ENCODE assay signal across 10 mouse cellular contexts in genomic region chr4:56990215-56990584, GRCm38 (mm10). TPM values are rescaled to one million over a fixed set of nuclear protein-coding genes. Genes with fewer than 3 reads are reported as not detected.
DNase-seq lines count a peak whose midpoint lies in the region; ATAC-seq lines count a peak whose summit lies in the region.
"Had no signal": no experiment of that assay in that cellular context is flagged by ENCODE, and none has a peak within 500 bp of the region (broad histone marks: within the 10 kb centered on the region; RNA-seq: fewer than 3 reads in every experiment).

Gene Frrs1l (minus strand): TSS chr4:56990391.

- H3K36me3 ChIP-seq in kidney, embryonic 16.5 days (ENCODE audit: insufficient read depth, low read length): no peaks in the 10 kb centered on the region
- no peaks in the 10 kb centered on the region for H3K36me3 ChIP-seq in forebrain, embryonic 15.5 days
- no peaks in the 10 kb centered on the region for H3K36me3 ChIP-seq in midbrain, embryonic 16.5 days (ENCODE audit: control insufficient read depth, insufficient read depth, low read length)

- no peak for DNase-seq in kidney, adult 8-10 months
- DNase-seq in left cerebral cortex, adult 11 months (ENCODE audit: low spot score): peak; percentile 34
- no peak for DNase-seq in lung, postnatal 4 days

- WGBS in kidney, embryonic 16.5 days: under 1% methylated on average over 37 of the region's 44 CpGs
- WGBS in forebrain, embryonic 15.5 days: 1% methylated on average over 39 of the region's 44 CpGs
- WGBS in midbrain, embryonic 16.5 days: under 1% methylated on average over 43 of the region's 44 CpGs

- H3K4me2 ChIP-seq in kidney, embryonic 16.5 days (replicated peaks; ENCODE audit: low read depth, low read length): peak within 1 kb of the TSS; percentile 100
- H3K4me2 ChIP-seq in forebrain, embryonic 15.5 days (replicated peaks): peak within 1 kb of the TSS; percentile 73
- H3K4me2 ChIP-seq in midbrain, embryonic 16.5 days (ENCODE audit: low read length): peak within 1 kb of the TSS; percentile 65

- H3K4me1 ChIP-seq in kidney, embryonic 16.5 days (ENCODE audit: insufficient read depth, low read length): 0 out of 2 replicates have a peak, but pooled peaks cover 6% of the 10 kb centered on the region
- no peaks in the 10 kb centered on the region for H3K4me1 ChIP-seq in brown adipose tissue, adult 24 weeks (ENCODE audit: control insufficient read depth, insufficient read depth, insufficient read length, low read length)
- H3K4me1 ChIP-seq in forebrain, embryonic 15.5 days: peaks cover 11% of the 10 kb centered on the region
- peaks cover 8% of the 10 kb centered on the region; the same call in 1 of the 2 replicates for H3K4me1 ChIP-seq in midbrain, embryonic 16.5 days (ENCODE audit: control insufficient read depth, insufficient read depth, low read length)

- H3K27ac ChIP-seq in kidney, embryonic 16.5 days (ENCODE audit: low read length): no peak within 1 kb of the TSS
- no peak within 1 kb of the TSS for H3K27ac ChIP-seq in brown adipose tissue, adult 24 weeks (replicated peaks; ENCODE audit: low read depth, low read length)
- peak within 1 kb of the TSS; percentile 88 for H3K27ac ChIP-seq in forebrain, embryonic 15.5 days (replicated peaks)
- H3K27ac ChIP-seq in midbrain, embryonic 16.5 days (ENCODE audit: low read length): peak within 1 kb of the TSS; percentile 84
- H3K27ac ChIP-seq: macrophage had no signal

- no peaks in the 10 kb centered on the region; the same call in 1 of the 2 replicates for H3K9me3 ChIP-seq in kidney, embryonic 16.5 days (ENCODE audit: low read length)
- H3K9me3 ChIP-seq in forebrain, embryonic 15.5 days: no peaks in the 10 kb centered on the region
- H3K9me3 ChIP-seq in midbrain, embryonic 16.5 days (replicated peaks; ENCODE audit: control insufficient read depth, low read length, poor library complexity, severe bottlenecking): no peaks in the 10 kb centered on the region

- ATAC-seq in kidney, embryonic 16.5 days (ENCODE audit: low FRiP score, low TSS enrichment): peak; percentile 35; the same call in 1 of the 2 replicates
- peak; percentile 94 for ATAC-seq in forebrain, embryonic 15.5 days (replicated peaks)
- peak; percentile 95 for ATAC-seq in midbrain, embryonic 16.5 days
- no peak for ATAC-seq in activated CD4-positive, CD25-positive, alpha-beta regulatory T cell, adult 4 months
- ATAC-seq: Patski had no signal

- peaks cover 36% of the 10 kb centered on the region for H3K27me3 ChIP-seq in kidney, embryonic 16.5 days (ENCODE audit: insufficient read depth, low read length)
- H3K27me3 ChIP-seq in forebrain, embryonic 15.5 days: no peaks in the 10 kb centered on the region; the same call in 1 of the 2 replicates
- no peaks in the 10 kb centered on the region for H3K27me3 ChIP-seq in midbrain, embryonic 16.5 days (ENCODE audit: control insufficient read depth, insufficient read depth, low read depth, low read length)

- H3K9ac ChIP-seq in kidney, embryonic 16.5 days (replicated peaks; ENCODE audit: low read length): peak within 1 kb of the TSS; percentile 68
- H3K9ac ChIP-seq in forebrain, embryonic 15.5 days (replicated peaks): peak within 1 kb of the TSS; percentile 80
- peak within 1 kb of the TSS; percentile 72 for H3K9ac ChIP-seq in midbrain, embryonic 16.5 days (ENCODE audit: low read depth, low read length)

- peak within 1 kb of the TSS; percentile 65 for H3K4me3 ChIP-seq in kidney, embryonic 16.5 days (ENCODE audit: low read length)
- H3K4me3 ChIP-seq in brown adipose tissue, adult 24 weeks (ENCODE audit: insufficient read depth, low read depth, low read length): peak within 1 kb of the TSS; percentile 45
- H3K4me3 ChIP-seq in forebrain, embryonic 15.5 days: peak within 1 kb of the TSS; percentile 68
- peak within 1 kb of the TSS; percentile 59 for H3K4me3 ChIP-seq in midbrain, embryonic 16.5 days (ENCODE audit: low read depth, low read length)

RNA-seq across cellular contexts. Expression of gene Frrs1l, which starts in this region (rescaled TPM):
- 0.30 and 0.55 TPM in 2 replicates for polyA plus RNA-seq in kidney, embryonic 16.5 days (2015; fragmentation: Nextera tagmentation; extraction: Ambion mirVana)
- polyA plus RNA-seq in brown adipose tissue, adult 24 weeks (2012; ENCODE audit: insufficient read depth, insufficient read length, missing spikeins): not detected in 2 replicates
- 20.3 and 23.5 TPM in 2 replicates for polyA plus RNA-seq in forebrain, embryonic 15.5 days (2015; fragmentation: Nextera tagmentation; extraction: Ambion mirVana)
- 23.2 and 23.8 TPM in 2 replicates for polyA plus RNA-seq in midbrain, embryonic 16.5 days (2015; fragmentation: Nextera tagmentation; extraction: Ambion mirVana)
- polyA plus RNA-seq in activated CD4-positive, CD25-positive, alpha-beta regulatory T cell, adult 4 months (2017; shearing (Covaris generic)): under 1 TPM in 1 of 2 experiments, not detected in 1; 0.16 TPM
- polyA plus RNA-seq: macrophage, Patski had no signal

Comparison
In these comparisons a context has a peak if more than half of its experiments do, and no peak if none do; other contexts are left out.
1. RNA of gene Frrs1l (polyA plus RNA-seq): 23.2 to 23.8 TPM in midbrain, embryonic 16.5 days and 20.3 to 23.5 TPM in forebrain, embryonic 15.5 days; 0.30 to 0.55 TPM in kidney, embryonic 16.5 days, 0.16 TPM in activated CD4-positive, CD25-positive, alpha-beta regulatory T cell, adult 4 months and not detected in brown adipose tissue, adult 24 weeks; every median in the first group is over 10 times any median in the second.
2. Peak in ATAC-seq, H3K4me3 ChIP-seq, H3K9ac ChIP-seq and H3K4me2 ChIP-seq in kidney, embryonic 16.5 days; RNA of the gene not detected or under 1 TPM.
3. H3K27ac ChIP-seq: peak in forebrain, embryonic 15.5 days (single experiment) and midbrain, embryonic 16.5 days (single experiment); none in kidney, embryonic 16.5 days (single experiment) and brown adipose tissue, adult 24 weeks (single experiment).
4. Peak in every context shown above with its lines, with median percentiles within 50 percentile points of each other: H3K4me2 ChIP-seq, H3K4me3 ChIP-seq and H3K9ac ChIP-seq.